Mouse (Mus musculus) liver, postnatal 0 days (tissue): Measurements from ENCODE around the gene Ptprg. TPM values are rescaled to one million over a fixed set of nuclear protein-coding genes. Genes with fewer than 3 reads are reported as not detected.
"Not testable (repeated sequence)": the region's sequence is repeated elsewhere in the genome, so short reads cannot be mapped to it uniquely, and the experiment has no call there.

Experiments used
- ATAC-seq: fragments of 200-750 bp; cut with Nextera tagmentation; 2 replicates; pipeline ENCODE4 v1.8.0; 2017; ENCODE audit warnings: mild to moderate bottlenecking, moderate library complexity
- DNase-seq: peaks from one replicate; pipeline ENCODE4 v3.0.0-alpha.2; 2016
- H3K27ac ChIP-seq: fragments of 300-500 bp; sonication (generic); 2 replicates; pipeline ENCODE4 v1.5.1; 2014; ENCODE audit warnings: antibody characterized with exemption, moderate library complexity, mild to moderate bottlenecking, low read depth
- H3K27me3 ChIP-seq: fragments of 300-500 bp; sonication (generic); 2 replicates; pipeline ENCODE4 v1.6.1; 2014; ENCODE audit warnings: low read length, control low read depth, mixed read lengths; ENCODE audit not compliant: insufficient read depth
- H3K36me3 ChIP-seq: fragments of 300-500 bp; sonication (generic); replicated peaks from 2 replicates; pipeline ENCODE4 v1.6.1; 2014; ENCODE audit warnings: mild to moderate bottlenecking, control low read depth, low read length, moderate library complexity, mixed read lengths; ENCODE audit not compliant: insufficient read depth
- H3K4me1 ChIP-seq: fragments of 300-500 bp; sonication (generic); 2 replicates; pipeline ENCODE4 v1.6.1; 2014; ENCODE audit warnings: antibody characterized with exemption, mild to moderate bottlenecking, control low read depth; ENCODE audit not compliant: insufficient read depth
- H3K4me2 ChIP-seq: fragments of 300-500 bp; sonication (generic); 2 replicates; pipeline ENCODE4 v1.6.1; 2014; ENCODE audit warnings: low read depth, mild to moderate bottlenecking, low read length, moderate library complexity, mixed read lengths
- H3K4me3 ChIP-seq: fragments of 300-500 bp; sonication (generic); 2 replicates; pipeline ENCODE4 v1.5.1; 2014; ENCODE audit warnings: low read depth, low read length
- H3K9ac ChIP-seq: fragments of 300-500 bp; sonication (generic); replicated peaks from 2 replicates; pipeline ENCODE4 v1.6.1; 2014; ENCODE audit warnings: mild to moderate bottlenecking, moderate library complexity
- H3K9me3 ChIP-seq: fragments of 300-500 bp; sonication (generic); 2 replicates; pipeline ENCODE4 v1.6.1; 2016; ENCODE audit warnings: mild to moderate bottlenecking, control low read depth, low read length, mixed read lengths
- CTCF ChIP-seq: sonication (generic); IDR thresholded peaks from 2 replicates; pipeline ENCODE4 v1.5.1; 2016; ENCODE audit warnings: antibody characterized with exemption, low read depth
- EP300 ChIP-seq: IDR thresholded peaks from 2 replicates; pipeline ENCODE4 v1.6.1; 2016; ENCODE audit warnings: antibody characterized with exemption, low read depth, mild to moderate bottlenecking
- WGBS: fragments of 180-500 bp; shearing (Covaris S2); extraction: QIAGEN DNeasy Blood & Tissue Kit; methylation state at CpG from one replicate; pipeline ENCODE4 v1.1.7; 2014; ENCODE audit not compliant: insufficient replicate concordance; 5-methylcytosine and 5-hydroxymethylcytosine counted together
- polyA plus RNA-seq: library from polyadenylated mRNA; unstranded; fragments of >200 nt; fragmentation: Nextera tagmentation; extraction: Ambion mirVana; gene quantifications from 2 replicates; pipeline ENCODE4 v1.2.1, GENCODE M21; 2015

Gene Ptprg
- polyA plus RNA-seq, 1 experiment from 2014 or later: 2.7 TPM

GRCm38 (mm10) chr14:11950379-11950778, 397.0 kb downstream of the Ptprg start:
- Histone ChIP-seq H3K9ac (no peak overlapping the region), H3K4me2 (no peak overlapping the region), H3K36me3 (no peaks in the 10 kb centered on the region), H3K27ac (no peak overlapping the region), H3K9me3 (no peaks in the 10 kb centered on the region), H3K27me3 (no peaks in the 10 kb centered on the region), H3K4me3 (no peak overlapping the region), H3K4me1 (no peaks in the 10 kb centered on the region)
- no peak for TF ChIP-seq CTCF
- no peak for TF ChIP-seq EP300
- ATAC-seq (no peak), DNase-seq (no peak)
- WGBS: 82% methylated on average over 6 of the region's 6 CpGs

GRCm38 (mm10) chr14:11955020-11955882, 401.9 kb downstream of the Ptprg start:
- no peak overlapping the region for H3K27ac ChIP-seq
- H3K9me3 ChIP-seq: no peaks in the 10 kb centered on the region
- DNase-seq: no peak
- TF ChIP-seq CTCF (no peak), EP300 (no peak)
- H3K4me1 ChIP-seq: no peaks in the 10 kb centered on the region
- no peak overlapping the region for H3K9ac ChIP-seq
- H3K4me3 ChIP-seq: no peak overlapping the region
- no peaks in the 10 kb centered on the region for H3K27me3 ChIP-seq
- H3K4me2 ChIP-seq: no peak overlapping the region
- 69% methylated on average over 6 of the region's 6 CpGs for WGBS
- ATAC-seq: no peak
- H3K36me3 ChIP-seq: no peaks in the 10 kb centered on the region

- no peaks in the 10 kb centered on the region for H3K4me1 ChIP-seq
- DNase-seq: no peak
- no peaks in the 10 kb centered on the region for H3K27me3 ChIP-seq
- H3K4me2 ChIP-seq: no peak overlapping the region
- no peak for ATAC-seq
- no peaks in the 10 kb centered on the region for H3K9me3 ChIP-seq
- TF ChIP-seq EP300 (no peak), CTCF (no peak)
- no peak overlapping the region for H3K27ac ChIP-seq
- WGBS: 77% methylated on average over 15 of the region's 15 CpGs
- H3K9ac ChIP-seq: no peak overlapping the region
- no peaks in the 10 kb centered on the region for H3K36me3 ChIP-seq
- no peak overlapping the region for H3K4me3 ChIP-seq
These were observed 407.2 kb downstream of the Ptprg start for GRCm38 (mm10) chr14:11960269-11961121.

GRCm38 (mm10) chr14:11962101-11962500, 408.8 kb downstream of the Ptprg start:
- 79% methylated on average over 5 of the region's 5 CpGs for WGBS
- DNase-seq: no peak
- no peaks in the 10 kb centered on the region for H3K27me3 ChIP-seq
- H3K9ac ChIP-seq: no peak overlapping the region
- no peak overlapping the region for H3K4me3 ChIP-seq
- ATAC-seq: no peak
- H3K27ac ChIP-seq: no peak overlapping the region
- H3K4me1 ChIP-seq: no peaks in the 10 kb centered on the region
- no peaks in the 10 kb centered on the region for H3K9me3 ChIP-seq
- no peak for TF ChIP-seq CTCF
- no peak for TF ChIP-seq EP300
- no peak overlapping the region for H3K4me2 ChIP-seq
- H3K36me3 ChIP-seq: no peaks in the 10 kb centered on the region

- ATAC-seq (no peak), DNase-seq (no peak)
- no peaks in the 10 kb centered on the region for H3K27me3 ChIP-seq
- H3K9me3 ChIP-seq: no peaks in the 10 kb centered on the region
- 73% methylated on average over 8 of the region's 8 CpGs for WGBS
- H3K9ac ChIP-seq: no peak overlapping the region
- no peaks in the 10 kb centered on the region for H3K4me1 ChIP-seq
- no peak overlapping the region for H3K4me2 ChIP-seq
- no peak overlapping the region for H3K4me3 ChIP-seq
- TF ChIP-seq EP300: no peak
- TF ChIP-seq CTCF: no peak
- no peak overlapping the region for H3K27ac ChIP-seq
- H3K36me3 ChIP-seq: no peaks in the 10 kb centered on the region
These were observed 409.2 kb downstream of the Ptprg start for GRCm38 (mm10) chr14:11962561-11962960.

- ATAC-seq: no peak
- DNase-seq: no peak
- Histone ChIP-seq H3K27me3 (no peaks in the 10 kb centered on the region), H3K4me1 (no peaks in the 10 kb centered on the region), H3K27ac (no peak overlapping the region), H3K4me2 (no peak overlapping the region), H3K9me3 (no peaks in the 10 kb centered on the region), H3K36me3 (no peaks in the 10 kb centered on the region), H3K9ac (no peak overlapping the region), H3K4me3 (no peak overlapping the region)
- TF ChIP-seq CTCF (no peak), EP300 (no peak)
- WGBS: 75% methylated on average over 10 of the region's 10 CpGs
These were observed 410.5 kb downstream of the Ptprg start for GRCm38 (mm10) chr14:11963791-11964190.

GRCm38 (mm10) chr14:11964326-11964725, 411.0 kb downstream of the Ptprg start:
- not testable (repeated sequence) for H3K27me3 ChIP-seq, H3K4me3 ChIP-seq, H3K9me3 ChIP-seq, H3K36me3 ChIP-seq, H3K4me1 ChIP-seq, H3K4me2 ChIP-seq, ATAC-seq, DNase-seq, H3K27ac ChIP-seq, H3K9ac ChIP-seq
- WGBS: no CpG with 5 or more reads among the region's 1 CpGs
